Mouse (Mus musculus) heart, embryonic 11.5 days (tissue): ENCODE measurements around the gene Tmem239. TPM values are rescaled to one million over a fixed set of nuclear protein-coding genes. Genes with fewer than 3 reads are reported as not detected.
"Not testable (repeated sequence)": the region's sequence is repeated elsewhere in the genome, so short reads cannot be mapped to it uniquely, and the experiment has no call there.

ENCODE experiments used
- ATAC-seq: fragments of 200-750 bp; cut with Nextera tagmentation; replicated peaks from 2 replicates; pipeline ENCODE4 v1.8.0; 2017; ENCODE audit warnings: moderate library complexity; ENCODE audit not compliant: insufficient number of reproducible peaks, low FRiP score, low TSS enrichment
- H3K27ac ChIP-seq: fragments of 300-500 bp; sonication (generic); 2 replicates; pipeline ENCODE4 v1.5.1; 2014; ENCODE audit warnings: mild to moderate bottlenecking, low read depth, low read length
- H3K27me3 ChIP-seq: fragments of 300-500 bp; sonication (generic); 2 replicates; pipeline ENCODE4 v1.6.1; 2014; ENCODE audit warnings: mild to moderate bottlenecking, low read length, mixed read lengths; ENCODE audit not compliant: control insufficient read depth, insufficient read depth
- H3K36me3 ChIP-seq: fragments of 300-500 bp; sonication (generic); 2 replicates; pipeline ENCODE4 v1.6.1; 2014; ENCODE audit warnings: mild to moderate bottlenecking, low read length, moderate library complexity, mixed read lengths; ENCODE audit not compliant: control insufficient read depth, insufficient read depth
- H3K4me1 ChIP-seq: fragments of 300-500 bp; sonication (generic); 2 replicates; pipeline ENCODE4 v1.6.1; 2014; ENCODE audit warnings: low read length; ENCODE audit not compliant: control insufficient read depth, insufficient read depth
- H3K4me2 ChIP-seq: fragments of 300-500 bp; sonication (generic); 2 replicates; pipeline ENCODE4 v1.6.1; 2014; ENCODE audit warnings: mild to moderate bottlenecking, moderate library complexity
- H3K4me3 ChIP-seq: fragments of 300-500 bp; sonication (generic); 2 replicates; pipeline ENCODE4 v1.5.1; 2014; ENCODE audit warnings: low read depth, low read length
- H3K9ac ChIP-seq: fragments of 300-500 bp; sonication (generic); 2 replicates; pipeline ENCODE4 v1.6.1; 2014; ENCODE audit warnings: mild to moderate bottlenecking, low read depth, low read length, moderate library complexity
- H3K9me3 ChIP-seq: fragments of 300-500 bp; sonication (generic); replicated peaks from 2 replicates; pipeline ENCODE4 v1.6.1; 2016; ENCODE audit warnings: low read length; ENCODE audit not compliant: control insufficient read depth
- WGBS: fragments of 180-500 bp; shearing (Covaris S2); extraction: QIAGEN DNeasy Blood & Tissue Kit; methylation state at CpG from one replicate; pipeline ENCODE4 v1.1.7; 2014; ENCODE audit not compliant: insufficient replicate concordance; 5-methylcytosine and 5-hydroxymethylcytosine counted together
- polyA plus RNA-seq: library from polyadenylated mRNA; unstranded; fragments of >200 nt; fragmentation: Nextera tagmentation; extraction: Ambion mirVana; gene quantifications from 2 replicates; pipeline ENCODE4 v1.2.1, GENCODE M21; 2014

Tmem239 gene
- polyA plus RNA-seq, result not detected in 2 replicates

DNA sequence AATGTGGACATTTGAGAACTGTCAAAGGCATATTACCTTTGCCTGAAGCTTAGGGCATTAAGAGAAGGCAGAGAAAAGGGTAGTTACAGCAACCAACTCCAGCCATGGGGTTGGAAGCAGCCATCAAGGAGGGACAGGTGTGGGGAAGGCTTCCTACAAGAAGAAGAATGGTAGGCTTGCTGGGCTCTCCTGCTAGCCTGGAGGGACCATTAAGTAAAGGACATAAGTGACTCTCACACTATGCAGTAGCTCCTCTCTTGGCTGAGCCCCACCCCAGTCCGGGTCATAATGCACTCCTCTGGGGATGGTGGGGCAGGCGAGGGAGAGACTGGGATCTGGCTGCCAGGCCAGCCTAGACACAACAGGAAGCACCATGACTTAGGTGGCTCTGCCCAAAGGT is at the start of gene Tmem239:
Gene Tmem239 (plus strand): TSS at position 301 of the 400 bp plus-strand sequence.
- 63% methylated on average over 2 of the region's 2 CpGs for WGBS
- no peaks in the 10 kb centered on the region for H3K9me3 ChIP-seq

DNA sequence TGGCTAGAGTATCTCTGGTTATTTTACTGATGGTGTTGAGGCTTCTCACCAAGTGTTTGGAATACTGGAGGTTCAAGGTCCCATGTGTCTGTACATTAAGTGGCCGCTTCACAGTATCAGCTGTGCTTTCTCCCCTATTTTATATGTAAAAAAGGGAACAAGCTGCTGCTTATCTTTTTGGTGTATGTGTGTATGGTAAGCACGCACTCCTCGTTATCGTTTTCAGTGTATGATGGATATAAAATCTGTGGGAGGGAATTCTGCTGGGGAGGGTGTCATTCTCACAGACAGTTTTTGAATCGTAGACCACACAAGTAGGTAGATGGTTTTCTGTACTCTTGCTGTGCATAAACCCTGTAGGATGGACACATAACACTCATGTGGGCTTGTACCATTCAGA is 48.7 kb upstream of the Tmem239 start:
- 91% methylated on average over 5 of the region's 5 CpGs for WGBS
- H3K36me3 ChIP-seq, result no peaks in the 10 kb centered on the region
- H3K4me3 ChIP-seq, result no peak overlapping the region
- H3K9ac ChIP-seq, result no peak overlapping the region
- H3K27me3 ChIP-seq, result peaks cover 51% of the 10 kb centered on the region
- H3K27ac ChIP-seq, result no peak overlapping the region
- H3K4me2 ChIP-seq, result no peak overlapping the region
- no peaks in the 10 kb centered on the region for H3K9me3 ChIP-seq
- no peaks in the 10 kb centered on the region for H3K4me1 ChIP-seq
- ATAC-seq, result no peak

More for the DNA sequence above, at the start of gene Tmem239:
- Histone ChIP-seq H3K4me2 (no peak within 1 kb of the TSS), H3K4me3 (no peak within 1 kb of the TSS), H3K27me3 (peaks cover 3% of the 10 kb centered on the region; the same call in 1 of the 2 replicates), H3K9ac (no peak within 1 kb of the TSS), H3K4me1 (no peaks in the 10 kb centered on the region), H3K36me3 (no peaks in the 10 kb centered on the region), H3K27ac (no peak within 1 kb of the TSS)
- no peak for ATAC-seq

DNA sequence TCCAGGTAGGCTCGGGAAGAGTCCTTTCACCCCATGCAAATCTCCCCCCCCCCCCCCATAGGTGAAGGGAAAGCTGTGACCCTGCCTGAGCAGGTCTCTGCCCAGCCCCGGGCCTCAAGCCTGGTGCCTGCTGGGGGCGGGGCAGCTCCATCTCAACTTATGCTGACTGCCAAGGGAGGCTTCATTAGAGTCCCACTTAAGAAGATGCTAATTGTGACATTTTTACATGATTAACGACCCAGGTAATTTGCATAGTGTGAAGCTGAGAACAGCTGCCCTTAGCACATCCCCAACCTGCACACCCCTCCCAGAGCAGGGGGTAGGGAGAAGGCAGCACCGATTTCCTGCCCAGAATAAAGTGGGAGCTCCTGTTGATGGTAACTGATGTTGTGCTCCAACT is 47.4 kb upstream of the Tmem239 start:
- H3K27ac ChIP-seq, result no peak overlapping the region
- peaks cover 64% of the 10 kb centered on the region for H3K27me3 ChIP-seq
- H3K9ac ChIP-seq, result no peak overlapping the region
- no peak for ATAC-seq
- 14% methylated on average over 5 of the region's 5 CpGs for WGBS
- H3K4me3 ChIP-seq, result no peak overlapping the region
- no peaks in the 10 kb centered on the region for H3K36me3 ChIP-seq
- no peak overlapping the region for H3K4me2 ChIP-seq
- H3K4me1 ChIP-seq, result no peaks in the 10 kb centered on the region
- no peaks in the 10 kb centered on the region for H3K9me3 ChIP-seq

DNA sequence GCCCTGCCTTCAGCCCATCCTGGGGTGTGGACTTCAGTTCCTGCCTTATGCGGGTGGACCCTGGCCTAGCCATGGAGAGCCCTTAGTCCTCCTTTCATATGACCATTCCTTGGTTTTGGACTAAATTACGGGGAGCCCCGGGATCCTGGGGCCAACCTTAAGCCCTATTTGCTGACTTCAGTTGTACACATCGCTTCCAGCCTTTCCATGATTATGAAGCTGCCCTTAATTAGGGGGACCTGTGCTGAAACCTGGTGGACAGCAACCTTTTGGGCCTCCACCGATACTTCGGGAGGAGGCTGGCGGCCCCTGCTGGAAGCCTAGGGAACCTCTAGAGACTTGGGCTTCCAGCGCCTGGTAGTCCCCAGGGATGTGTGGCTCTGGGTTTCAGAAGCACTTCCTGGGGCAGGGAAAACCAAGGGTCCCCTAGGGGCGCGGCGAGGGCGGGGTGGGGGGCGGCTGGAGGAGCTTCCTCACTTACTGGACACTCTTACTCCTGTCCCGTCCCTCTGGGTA is 43.7 kb upstream of the Tmem239 start:
- Histone ChIP-seq H3K36me3 (no peaks in the 10 kb centered on the region), H3K4me2 (no peak overlapping the region), H3K9ac (no peak overlapping the region), H3K4me3 (no peak overlapping the region), H3K27me3 (peaks cover 62% of the 10 kb centered on the region), H3K9me3 (no peaks in the 10 kb centered on the region), H3K4me1 (peaks cover 4% of the 10 kb centered on the region), H3K27ac (no peak overlapping the region)
- no peak for ATAC-seq
- WGBS, result 4% methylated on average over 14 of the region's 14 CpGs

DNA sequence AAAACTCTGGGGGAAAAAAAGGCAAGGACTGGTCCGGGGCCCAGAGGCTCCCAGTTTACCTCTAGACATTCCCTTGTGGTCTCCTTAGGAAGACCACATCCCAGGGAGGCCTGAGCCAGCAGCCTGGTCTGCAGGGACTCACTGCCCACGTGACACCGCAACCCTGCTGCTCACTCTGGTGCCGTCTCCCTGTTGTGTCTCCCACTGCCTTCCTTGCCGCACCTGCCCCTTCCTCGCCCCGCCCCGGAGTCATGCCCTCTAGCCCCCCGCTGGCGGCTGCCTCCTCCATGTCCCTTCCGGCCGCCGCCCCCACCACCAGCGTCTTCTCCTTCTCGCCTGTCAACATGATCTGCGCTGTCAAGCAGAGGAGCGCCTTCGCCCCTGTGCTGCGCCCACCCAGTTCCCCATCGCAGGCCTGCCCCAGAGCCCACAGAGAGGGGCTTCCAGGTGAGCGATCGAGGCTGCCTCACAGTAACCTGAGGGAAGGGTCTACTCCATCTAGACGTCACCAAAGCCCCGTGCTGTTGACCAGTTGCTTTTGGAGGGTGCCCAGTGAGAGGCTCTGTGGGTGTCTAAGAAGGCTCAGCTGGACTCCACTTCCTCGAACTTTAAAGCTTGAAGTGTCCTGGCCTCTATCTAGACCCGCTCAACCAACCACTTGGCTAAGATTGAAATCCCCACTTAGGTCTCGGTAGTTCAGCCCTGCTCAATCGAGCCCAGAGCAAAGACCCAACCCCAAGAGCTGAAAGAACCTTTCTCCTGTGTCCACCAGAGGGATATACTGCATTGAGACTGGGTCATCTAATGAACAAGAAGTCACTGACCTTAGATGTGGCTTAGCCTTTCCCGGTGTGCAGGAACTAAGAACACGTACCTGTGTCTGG is 40.8 kb upstream of the Tmem239 start:
- Histone ChIP-seq H3K27me3 (peaks cover 38% of the 10 kb centered on the region), H3K36me3 (no peaks in the 10 kb centered on the region), H3K4me2 (peak overlapping the region; percentile 91), H3K9me3 (no peaks in the 10 kb centered on the region), H3K27ac (no peak overlapping the region), H3K4me1 (peaks cover 4% of the 10 kb centered on the region), H3K4me3 (peak overlapping the region; percentile 55), H3K9ac (peak overlapping the region; percentile 72)
- WGBS, result 4% methylated on average over 30 of the region's 30 CpGs
- peak; percentile 60 for ATAC-seq

DNA sequence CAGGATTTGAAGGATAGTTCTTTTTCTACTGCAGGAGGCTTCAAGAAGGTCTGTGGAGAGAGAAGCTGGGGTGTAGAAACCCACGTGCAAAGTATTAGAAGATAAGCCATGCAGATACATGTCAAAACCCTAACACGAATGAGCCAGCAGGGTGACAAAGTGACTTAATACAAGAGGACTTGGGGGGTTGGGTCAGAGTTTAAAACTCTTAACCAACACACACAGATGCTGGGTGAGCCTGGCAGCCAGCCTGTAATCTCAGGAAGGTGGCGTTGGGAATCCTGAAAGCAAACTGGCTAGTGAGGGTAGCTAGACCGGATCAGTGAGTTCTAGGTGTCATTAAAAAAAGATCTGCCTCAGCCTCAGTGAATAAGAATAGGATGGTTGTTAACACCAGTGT is 38.9 kb upstream of the Tmem239 start:
- H3K27me3 ChIP-seq, result peaks cover 19% of the 10 kb centered on the region
- no peak overlapping the region for H3K9ac ChIP-seq
- no peaks in the 10 kb centered on the region for H3K9me3 ChIP-seq
- H3K4me3 ChIP-seq, result no peak overlapping the region
- no peak overlapping the region for H3K27ac ChIP-seq
- H3K4me2 ChIP-seq, result no peak overlapping the region
- H3K4me1 ChIP-seq, result peaks cover 4% of the 10 kb centered on the region
- ATAC-seq, result no peak
- WGBS, result 58% methylated on average over 4 of the region's 4 CpGs
- no peaks in the 10 kb centered on the region for H3K36me3 ChIP-seq

DNA sequence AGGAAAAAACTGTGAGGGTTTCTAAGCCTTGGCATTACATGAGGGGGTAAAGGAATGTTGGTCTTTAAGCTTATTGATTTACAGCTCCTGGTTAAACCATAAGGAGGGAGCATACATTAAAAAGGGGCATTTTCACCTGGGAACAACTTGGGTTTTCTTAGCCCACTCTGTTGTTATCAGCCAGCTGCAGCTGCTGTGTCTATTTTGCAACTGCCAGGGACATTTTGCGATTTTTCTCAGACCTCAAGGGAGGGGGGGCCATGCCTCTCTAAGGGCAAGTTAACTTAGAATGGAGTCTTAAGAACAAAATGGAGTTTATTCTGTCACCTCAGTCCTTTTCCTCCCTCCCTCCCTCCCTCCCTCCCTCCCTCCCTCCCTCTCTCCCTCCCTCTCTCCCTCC is 33.3 kb upstream of the Tmem239 start:
- H3K9ac ChIP-seq, result not testable (repeated sequence)
- 39% methylated on average over 1 of the region's 1 CpGs for WGBS

DNA sequence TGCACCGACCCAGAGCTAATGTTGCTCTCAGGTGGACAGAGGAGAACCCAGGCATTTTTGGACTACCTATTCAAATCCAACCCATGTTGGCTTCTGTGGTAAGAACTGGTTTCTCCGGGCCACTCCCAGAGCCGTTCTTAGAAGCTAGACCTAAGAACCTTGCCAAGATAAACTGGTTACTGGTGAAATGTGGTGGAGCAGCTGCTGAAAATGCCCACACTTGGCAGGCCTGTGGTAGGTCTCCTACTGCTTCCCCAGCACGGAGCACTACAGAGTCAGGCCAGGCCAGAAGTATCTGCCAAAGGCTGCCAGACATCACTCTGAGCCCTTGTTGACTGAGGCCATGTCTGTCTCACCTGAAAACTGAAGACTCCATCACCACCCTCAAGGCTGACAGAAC is 31.3 kb upstream of the Tmem239 start:
- no peak for ATAC-seq
- Histone ChIP-seq H3K9me3 (no peaks in the 10 kb centered on the region), H3K27me3 (no peaks in the 10 kb centered on the region), H3K36me3 (no peaks in the 10 kb centered on the region), H3K4me1 (no peaks in the 10 kb centered on the region), H3K27ac (no peak overlapping the region), H3K9ac (no peak overlapping the region), H3K4me3 (no peak overlapping the region), H3K4me2 (no peak overlapping the region)
- 71% methylated on average over 4 of the region's 4 CpGs for WGBS

More for the DNA sequence above, 33.3 kb upstream of the Tmem239 start:
- H3K36me3 ChIP-seq, H3K4me2 ChIP-seq, H3K4me3 ChIP-seq, H3K27me3 ChIP-seq, H3K9me3 ChIP-seq, H3K4me1 ChIP-seq, ATAC-seq, H3K27ac ChIP-seq: not testable (repeated sequence)
